Mouse (Mus musculus): Measurements from ENCODE around the gene Ccdc28a. TPM values are rescaled to one million over a fixed set of nuclear protein-coding genes. Genes with fewer than 3 reads are reported as not detected.

The Ccdc28a gene
- total RNA-seq, 2 experiments from 2014 or later = 8.2 to 9.5 TPM

DNA sequence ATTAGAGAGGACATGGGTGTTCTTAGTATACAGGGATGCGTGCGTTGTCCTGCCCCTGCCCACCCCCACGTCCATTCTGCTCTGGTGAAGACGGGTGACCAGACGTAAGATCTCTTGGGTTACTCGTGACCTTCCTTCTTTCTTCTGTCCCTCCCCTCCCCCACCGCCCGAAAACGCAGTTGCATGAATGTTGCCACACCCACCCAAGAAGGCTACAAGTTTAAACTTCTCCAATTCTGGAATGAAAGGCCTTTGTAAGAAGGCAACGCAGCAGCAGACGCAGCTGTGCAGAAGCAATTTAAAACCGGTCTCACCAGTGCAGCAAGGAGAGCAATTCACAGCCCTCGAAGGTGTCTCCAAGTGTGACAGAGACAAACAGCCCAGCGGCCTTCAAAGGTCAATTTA lies 40.1 kb downstream of the Ccdc28a start:
- DNase-seq (ENCODE audit: low spot score) = no peak

DNA sequence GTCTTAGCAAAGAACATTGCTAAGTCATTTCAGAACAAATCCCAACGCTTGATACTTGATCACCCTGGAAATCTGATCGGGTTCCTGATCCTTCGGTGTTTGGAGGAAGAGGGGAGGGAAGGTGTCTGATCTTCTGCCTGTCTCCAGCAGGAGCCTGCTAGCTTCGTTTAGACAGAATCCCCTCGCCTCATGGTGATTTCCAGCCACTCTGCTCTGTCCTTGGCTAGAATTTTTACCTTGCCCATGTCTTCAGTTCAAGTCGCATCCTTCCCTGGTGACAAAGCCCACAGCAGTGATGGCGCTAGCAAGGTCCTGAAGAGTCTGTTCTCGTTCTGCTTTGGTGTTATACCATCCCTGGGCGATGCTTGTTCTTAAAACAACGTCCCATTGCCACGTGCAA lies 40.6 kb downstream of the Ccdc28a start:
- DNase-seq (ENCODE audit: low spot score) = no peak

DNA sequence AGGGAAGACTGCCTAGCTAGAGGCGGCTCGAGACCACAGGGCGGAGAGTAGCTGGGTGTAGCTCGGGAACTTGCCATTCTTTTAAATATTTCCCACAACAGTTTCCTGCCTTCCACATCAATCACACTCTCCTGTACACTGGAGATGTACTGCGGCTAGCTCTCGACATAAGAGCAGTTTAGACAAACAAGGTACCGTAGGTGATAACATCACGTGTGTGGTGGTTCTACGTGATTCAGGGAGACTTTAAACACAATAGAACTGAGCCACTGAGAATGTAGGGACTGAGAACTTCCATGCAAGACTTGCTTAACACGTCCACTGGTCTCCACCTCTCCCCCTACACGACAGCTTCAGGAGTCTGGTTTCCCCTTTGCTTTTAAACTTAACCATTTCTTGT lies 41.6 kb downstream of the Ccdc28a start:
- DNase-seq (ENCODE audit: low spot score) = no peak

DNA sequence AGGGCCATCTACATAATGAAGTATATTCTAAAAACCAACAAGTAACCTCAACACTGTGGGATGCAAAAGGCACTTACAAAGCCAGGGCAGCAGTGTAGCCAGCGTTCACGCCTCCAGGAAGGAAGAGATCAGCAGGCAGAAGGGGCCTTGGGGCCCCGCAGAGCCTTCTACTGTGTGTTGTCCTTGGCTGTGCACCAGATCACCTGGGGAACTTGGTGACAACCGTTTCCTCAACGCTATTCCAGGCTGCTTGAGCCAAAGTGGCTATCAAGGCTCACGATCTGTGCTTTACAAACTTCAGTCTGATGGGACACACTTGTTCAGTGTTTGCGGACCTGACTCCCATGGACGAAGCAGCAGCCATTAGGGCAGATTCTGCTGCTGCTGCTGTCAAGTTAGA lies 43.1 kb downstream of the Ccdc28a start:
- no peak for DNase-seq (ENCODE audit: low spot score)

DNA sequence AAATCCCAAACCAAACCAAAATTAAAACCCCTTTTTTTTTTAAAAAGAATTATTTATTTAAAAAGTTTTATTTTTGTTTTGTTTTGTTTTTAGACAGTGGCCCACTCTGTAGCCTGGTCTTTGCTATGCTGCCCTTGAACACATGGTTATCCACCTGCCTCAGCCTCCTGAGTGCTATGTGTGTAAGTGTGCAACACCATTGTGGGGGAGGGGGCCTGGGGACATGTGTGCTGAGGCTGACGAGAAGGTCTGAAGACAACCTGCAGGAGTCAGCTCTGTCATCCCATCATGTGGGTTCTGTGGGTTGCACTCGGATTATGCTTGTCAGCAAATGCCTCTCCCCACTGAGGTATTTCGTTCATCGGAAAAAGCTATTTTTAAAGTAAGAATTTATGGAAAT lies 45.3 kb downstream of the Ccdc28a start:
- DNase-seq (ENCODE audit: low spot score) = no peak

DNA sequence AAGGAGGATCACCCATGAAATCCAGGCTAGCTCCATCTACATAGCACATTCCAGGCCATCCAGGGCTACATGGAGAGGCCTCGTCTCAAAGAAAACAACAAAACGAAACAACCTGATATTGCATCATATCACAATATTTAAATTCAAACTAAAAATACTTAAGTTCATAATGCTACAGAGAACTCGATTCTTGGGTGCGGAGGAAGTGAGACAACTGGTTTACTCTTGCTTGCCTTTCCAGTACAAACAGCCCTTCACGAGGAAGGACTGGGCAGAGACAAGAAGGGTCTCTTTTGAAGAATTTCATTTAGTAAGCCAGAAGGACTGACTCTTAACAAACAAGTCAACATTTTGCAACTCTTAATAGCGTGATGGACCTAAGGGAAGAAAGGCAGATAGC lies 46.2 kb downstream of the Ccdc28a start:
- DNase-seq (ENCODE audit: low spot score) = no peak

DNA sequence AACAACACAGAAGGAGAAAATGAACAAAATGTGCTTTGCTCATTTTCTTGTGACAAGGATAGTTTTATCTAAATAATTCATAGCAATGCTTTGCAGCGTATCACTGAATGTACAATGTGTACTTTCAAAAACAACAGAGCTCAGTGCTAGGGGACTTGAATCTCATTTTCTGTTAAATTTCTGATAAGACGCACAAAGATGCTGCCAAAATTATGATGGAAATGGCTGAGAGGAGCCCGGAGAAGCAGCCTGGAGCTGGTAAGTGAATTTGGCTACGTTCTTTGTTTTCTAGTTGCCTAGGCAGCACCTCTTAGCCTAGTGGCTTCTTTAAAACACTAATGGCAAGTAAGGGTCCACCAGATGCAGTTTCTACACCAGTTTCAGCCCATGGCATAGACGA lies 52.6 kb downstream of the Ccdc28a start:
- DNase-seq (ENCODE audit: low spot score) = no peak

DNA sequence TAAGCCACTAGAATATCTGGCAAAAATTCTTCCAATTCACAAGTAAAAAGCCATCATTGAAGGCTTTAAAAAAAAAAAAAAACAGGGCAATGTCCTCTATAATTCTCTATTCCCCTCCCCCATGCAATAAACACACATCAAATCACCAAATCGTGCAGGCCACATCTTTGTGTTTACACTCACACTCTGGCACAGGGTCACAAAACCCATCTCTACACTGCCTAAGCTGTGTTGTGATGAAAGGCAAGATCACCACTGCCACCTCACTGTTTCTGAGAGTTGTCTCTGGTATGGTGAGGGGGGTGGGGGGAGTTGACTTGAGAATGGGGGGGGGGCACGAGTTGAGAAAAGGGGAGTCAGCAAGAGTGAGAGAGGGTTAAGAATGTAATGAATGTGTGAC lies 57.5 kb downstream of the Ccdc28a start:
- DNase-seq (ENCODE audit: low spot score) = no peak

DNA sequence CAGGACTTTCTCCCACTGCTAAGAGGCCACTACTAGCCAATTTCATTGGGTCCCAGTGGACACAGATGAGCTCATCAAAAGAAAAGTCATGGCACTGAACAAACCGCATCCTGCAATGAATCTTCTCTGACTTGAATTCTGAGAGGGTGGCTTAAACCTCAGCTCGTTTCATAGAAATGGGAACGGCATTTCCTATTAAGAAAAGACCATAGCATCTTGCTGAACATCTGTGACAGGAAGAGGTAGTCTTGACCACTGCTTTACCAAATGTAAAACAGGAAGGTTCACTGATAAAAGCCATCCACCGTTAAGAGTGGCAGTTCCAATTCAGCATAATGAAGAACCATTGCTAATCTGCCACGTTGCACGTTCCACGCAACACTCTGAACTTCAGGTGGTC lies 58.1 kb downstream of the Ccdc28a start:
- no peak for DNase-seq (ENCODE audit: low spot score)

DNA sequence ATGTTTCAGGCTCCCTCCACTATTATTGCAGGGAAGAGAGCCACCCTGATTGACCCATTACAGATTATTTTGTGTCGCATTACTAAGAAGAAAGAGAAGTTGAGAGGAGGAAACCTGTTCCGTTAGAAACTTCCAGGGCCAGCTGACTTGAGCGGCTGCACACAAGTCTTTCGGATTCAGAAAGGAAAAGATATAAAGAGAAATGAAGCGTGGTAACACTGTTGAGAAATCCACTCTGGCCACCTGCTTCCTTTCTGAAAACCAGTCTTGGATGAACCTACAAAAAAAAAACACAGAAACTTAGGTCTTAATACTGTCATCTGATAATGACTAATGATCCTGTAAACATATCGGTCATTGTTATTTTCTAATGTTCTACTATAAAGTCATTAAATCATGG lies 59.7 kb downstream of the Ccdc28a start:
- no peak for DNase-seq (ENCODE audit: low spot score)

Other genes with a start within 250 kb of the Ccdc28a start
- 1 to 10 TPM; 1.9 to 2.7 TPM for gene Abracl, start 211.7 kb downstream of the Ccdc28a start, total RNA-seq (2021)
- gene Reps1, start 179.1 kb downstream of the Ccdc28a start, total RNA-seq (2021) = 10 to 100 TPM; 24.0 to 27.8 TPM
- under 1 TPM; 0.14 to 0.30 TPM for gene Ect2l, start 24.1 kb downstream of the Ccdc28a start, total RNA-seq (2021)
- 1 to 10 TPM; 5.8 to 6.3 TPM for gene Nhsl1, start 84.0 kb upstream of the Ccdc28a start, total RNA-seq (2021)